In the genomic region with DNA sequence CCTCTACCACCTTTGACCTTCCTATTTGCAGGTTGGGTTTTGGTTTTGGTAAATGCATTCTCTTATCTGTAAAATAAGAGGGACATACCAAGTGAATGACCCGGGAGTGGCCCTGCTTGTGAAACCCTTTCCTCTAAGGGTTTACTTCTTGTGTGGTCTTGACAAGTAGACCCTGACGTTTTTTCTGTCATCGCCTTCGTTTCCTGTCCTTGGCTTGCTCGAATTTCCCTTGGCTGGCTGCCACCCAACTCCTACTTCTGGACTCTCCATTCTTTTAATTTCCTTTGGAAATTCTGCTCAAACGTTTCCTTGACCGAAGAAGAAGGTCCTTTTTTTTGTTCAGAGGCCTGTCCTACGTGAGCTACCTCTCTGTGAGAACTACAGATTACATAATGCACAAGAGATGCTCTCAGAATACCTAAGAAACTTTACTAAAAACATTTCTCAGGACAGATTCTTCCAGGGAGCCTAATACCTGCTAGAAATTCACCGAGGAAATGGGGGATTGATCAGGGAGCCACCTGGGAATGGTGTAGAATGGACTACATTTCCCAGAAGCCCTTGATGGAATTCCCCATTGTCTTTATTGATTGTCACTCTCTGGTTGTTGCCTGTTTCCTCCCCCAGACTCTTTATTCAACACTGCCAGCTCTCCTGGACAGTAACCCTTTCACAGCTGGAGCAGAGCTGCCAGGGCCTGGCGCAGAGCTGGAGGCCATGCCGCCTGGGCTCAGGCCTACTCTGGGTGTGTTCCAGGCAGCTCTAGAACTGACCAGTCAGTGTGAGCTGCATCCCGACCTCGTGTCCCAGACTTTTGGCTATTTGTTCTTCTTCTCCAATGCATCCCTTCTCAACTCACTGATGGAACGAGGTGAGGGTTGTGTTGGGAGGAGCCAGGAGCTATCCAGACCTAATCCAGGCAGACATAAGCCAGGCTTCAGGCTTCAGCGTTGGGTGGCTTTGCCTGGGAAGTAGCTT, we compare ENCODE assay signal across 9 mouse cellular contexts. TPM values are rescaled to one million over a fixed set of nuclear protein-coding genes. Genes with fewer than 3 reads are reported as not detected.
DNase-seq lines count a peak whose midpoint lies in the region; ATAC-seq and TF ChIP-seq lines count a peak whose summit lies in the region.
"Had no signal": no experiment of that assay in that cellular context is flagged by ENCODE, and none has a peak within 500 bp of the region (broad histone marks: within the 10 kb centered on the region; RNA-seq: fewer than 3 reads in every experiment).

No protein-coding gene starts in this region.

- H3K9ac ChIP-seq in heart, postnatal 0 days (replicated peaks; ENCODE audit: low read depth, low read length), result no peak overlapping the region
- no peak overlapping the region for H3K9ac ChIP-seq in liver, postnatal 0 days (replicated peaks)

- peaks cover 18% of the 10 kb centered on the region for H3K4me1 ChIP-seq in heart, postnatal 0 days (ENCODE audit: control insufficient read depth, insufficient read depth)
- H3K4me1 ChIP-seq in liver, postnatal 0 days (ENCODE audit: insufficient read depth), result 0 out of 2 replicates have a peak, but pooled peaks cover 3% of the 10 kb centered on the region

- H3K4me2 ChIP-seq in heart, postnatal 0 days (ENCODE audit: low read depth, low read length), result peak overlapping the region; percentile 8; the same call in 1 of the 2 replicates
- H3K4me2 ChIP-seq in liver, postnatal 0 days (ENCODE audit: low read depth, low read length), result no peak overlapping the region

- H3K27ac ChIP-seq in heart, postnatal 0 days (ENCODE audit: low read depth), result peak overlapping the region; percentile 83
- H3K27ac ChIP-seq in liver, postnatal 0 days (ENCODE audit: low read depth), result 0 out of 2 replicates have a peak overlapping the region, but pooled peaks have one; percentile 25

- no peak for ATAC-seq in heart, postnatal 0 days (ENCODE audit: insufficient read depth, low read depth)
- ATAC-seq in liver, postnatal 0 days, result no peak
- no peak for ATAC-seq in erythroid progenitor cell, adult 5-6 weeks (replicated peaks; ENCODE audit: low FRiP score, poor library complexity, severe bottlenecking)

- no peak for TF ChIP-seq CTCF in heart, postnatal 0 days (IDR thresholded peaks at IDR 0.05; ENCODE audit: low read depth)
- no peak for TF ChIP-seq CTCF in liver, postnatal 0 days (IDR thresholded peaks at IDR 0.05; ENCODE audit: low read depth)

- WGBS in heart, postnatal 0 days, result 54% methylated on average over 15 of the region's 15 CpGs
- 55% methylated on average over 15 of the region's 15 CpGs for WGBS in liver, postnatal 0 days (ENCODE audit: insufficient replicate concordance)

- peak; percentile 35; the same call in 1 of the 2 replicates for TF ChIP-seq EP300 in heart, postnatal 0 days (IDR thresholded peaks at IDR 0.05; ENCODE audit: low read depth)
- no peak for TF ChIP-seq EP300 in liver, postnatal 0 days (IDR thresholded peaks at IDR 0.05; ENCODE audit: low read depth)

- no peaks in the 10 kb centered on the region for H3K9me3 ChIP-seq in heart, postnatal 0 days (replicated peaks; ENCODE audit: control insufficient read depth, low read length)
- H3K9me3 ChIP-seq in liver, postnatal 0 days (ENCODE audit: low read length), result no peaks in the 10 kb centered on the region

- no peak overlapping the region for H3K4me3 ChIP-seq in heart, postnatal 0 days (ENCODE audit: low read depth, low read length)
- H3K4me3 ChIP-seq in liver, postnatal 0 days (ENCODE audit: low read depth, low read length), result no peak overlapping the region

- no peaks in the 10 kb centered on the region for H3K27me3 ChIP-seq in heart, postnatal 0 days (ENCODE audit: control insufficient read depth, insufficient read depth, low read length)
- peaks cover 6% of the 10 kb centered on the region; the same call in 1 of the 2 replicates for H3K27me3 ChIP-seq in liver, postnatal 0 days (ENCODE audit: insufficient read depth, low read length)

- DNase-seq in heart, adult 11 months, result peak; percentile 96
- no peak for DNase-seq in heart, adult 8-10 months (ENCODE audit: low spot score)
- peak; percentile 80 for DNase-seq in adrenal gland, postnatal 14 days
- peak; percentile 77 for DNase-seq in heart, postnatal 0 days (ENCODE audit: low spot score)
- no peak for DNase-seq in liver, postnatal 0 days
- DNase-seq in frontal cortex, adult 2 months (ENCODE audit: extremely low spot score in 1 of 2, low spot score in 1 of 2), result no peak
- no peak for DNase-seq in right cerebral cortex, postnatal 4 days

- peaks cover 18% of the 10 kb centered on the region for H3K36me3 ChIP-seq in heart, postnatal 0 days (replicated peaks; ENCODE audit: control insufficient read depth, insufficient read depth, low read length)
- H3K36me3 ChIP-seq in liver, postnatal 0 days (replicated peaks; ENCODE audit: insufficient read depth, low read length), result no peaks in the 10 kb centered on the region

RNA-seq across cellular contexts. Expression of a gene that starts 3.8 kb away (rescaled TPM):
- 1 to 10 TPM; 2.0 to 5.9 (median 5.1) TPM for total RNA-seq in heart, adult 8-10 months (2022)
- 4.9 and 8.5 TPM in 2 replicates for total RNA-seq in adrenal gland, postnatal 14 days (2021)
- total RNA-seq in heart, postnatal 0 days (2014; rRNA removed; ENCODE audit: low replicate concordance), result 5.6 and 6.5 TPM in 2 replicates
- 7.2 and 7.7 TPM in 2 replicates for polyA plus RNA-seq in heart, postnatal 0 days (2015; fragmentation: Nextera tagmentation; extraction: Ambion mirVana)
- polyA plus RNA-seq in liver, postnatal 0 days (2015; fragmentation: Nextera tagmentation; extraction: Ambion mirVana), result 0.31 and 0.54 TPM in 2 replicates
- total RNA-seq in erythroid progenitor cell, adult 5-6 weeks (2015; ENCODE audit: low replicate concordance), result not detected in 2 replicates
- not detected in 2 replicates for total RNA-seq in erythroid progenitor cell, adult 5-6 weeks (2017; ENCODE audit: low replicate concordance)
- polyA plus RNA-seq in frontal cortex, adult 2 months (2012; rRNA removed), result 5.9 and 6.6 TPM in 2 replicates
- total RNA-seq: megakaryocyte-erythroid progenitor cell, adult 5-6 weeks had no signal

RNA-seq across cellular contexts. Expression of a gene that starts 8.7 kb away (rescaled TPM):
- total RNA-seq in heart, adult 8-10 months (2022), result 10 to 100 TPM; 17.8 to 27.2 (median 26.2) TPM
- total RNA-seq in adrenal gland, postnatal 14 days (2021), result 33.0 and 35.4 TPM in 2 replicates
- 68.8 and 77.6 TPM in 2 replicates for total RNA-seq in heart, postnatal 0 days (2014; rRNA removed; ENCODE audit: low replicate concordance)
- polyA plus RNA-seq in heart, postnatal 0 days (2015; fragmentation: Nextera tagmentation; extraction: Ambion mirVana), result 13.7 and 14.3 TPM in 2 replicates
- polyA plus RNA-seq in liver, postnatal 0 days (2015; fragmentation: Nextera tagmentation; extraction: Ambion mirVana), result 3.4 and 3.6 TPM in 2 replicates
- not detected in 2 replicates for total RNA-seq in erythroid progenitor cell, adult 5-6 weeks (2015; ENCODE audit: low replicate concordance)
- not detected in 2 replicates for total RNA-seq in erythroid progenitor cell, adult 5-6 weeks (2017; ENCODE audit: low replicate concordance)
- 7.2 and 7.3 TPM in 2 replicates for polyA plus RNA-seq in frontal cortex, adult 2 months (2012; rRNA removed)
- total RNA-seq: megakaryocyte-erythroid progenitor cell, adult 5-6 weeks had no signal

RNA-seq across cellular contexts. Expression of a gene that starts 14.4 kb away (rescaled TPM):
- under 1 TPM; 0.20 to 0.53 (median 0.35) TPM for total RNA-seq in heart, adult 8-10 months (2022)
- total RNA-seq in adrenal gland, postnatal 14 days (2021), result 0.56 and 0.82 TPM in 2 replicates
- total RNA-seq in heart, postnatal 0 days (2014; rRNA removed; ENCODE audit: low replicate concordance), result 0.53 TPM in 1 of 2 replicates, not detected in the other
- polyA plus RNA-seq in heart, postnatal 0 days (2015; fragmentation: Nextera tagmentation; extraction: Ambion mirVana), result 0.11 and 0.23 TPM in 2 replicates
- 0.09 TPM in 1 of 2 replicates, not detected in the other for polyA plus RNA-seq in liver, postnatal 0 days (2015; fragmentation: Nextera tagmentation; extraction: Ambion mirVana)
- total RNA-seq in erythroid progenitor cell, adult 5-6 weeks (2015; ENCODE audit: low replicate concordance), result not detected in 2 replicates
- not detected in 2 replicates for total RNA-seq in erythroid progenitor cell, adult 5-6 weeks (2017; ENCODE audit: low replicate concordance)
- polyA plus RNA-seq in frontal cortex, adult 2 months (2012; rRNA removed), result 0.08 and 0.10 TPM in 2 replicates
- total RNA-seq: megakaryocyte-erythroid progenitor cell, adult 5-6 weeks had no signal

RNA-seq across cellular contexts. Expression of a gene that starts 18.9 kb away (rescaled TPM):
- not detected for total RNA-seq in heart, adult 8-10 months (2022)
- total RNA-seq in adrenal gland, postnatal 14 days (2021), result 0.11 TPM in 1 of 2 replicates, not detected in the other
- total RNA-seq in heart, postnatal 0 days (2014; rRNA removed; ENCODE audit: low replicate concordance), result not detected in 2 replicates
- not detected in 2 replicates for polyA plus RNA-seq in heart, postnatal 0 days (2015; fragmentation: Nextera tagmentation; extraction: Ambion mirVana)
- 0.56 TPM in 1 of 2 replicates, not detected in the other for polyA plus RNA-seq in liver, postnatal 0 days (2015; fragmentation: Nextera tagmentation; extraction: Ambion mirVana)
- not detected in 2 replicates for total RNA-seq in erythroid progenitor cell, adult 5-6 weeks (2015; ENCODE audit: low replicate concordance)
- total RNA-seq in erythroid progenitor cell, adult 5-6 weeks (2017; ENCODE audit: low replicate concordance), result not detected in 2 replicates
- polyA plus RNA-seq in frontal cortex, adult 2 months (2012; rRNA removed), result 0.08 TPM in 2 replicates
- total RNA-seq: megakaryocyte-erythroid progenitor cell, adult 5-6 weeks had no signal

RNA-seq across cellular contexts. Expression of a gene that starts 20.7 kb away (rescaled TPM):
- total RNA-seq in heart, adult 8-10 months (2022), result not detected
- total RNA-seq in adrenal gland, postnatal 14 days (2021), result 0.37 TPM in 1 of 2 replicates, not detected in the other
- total RNA-seq in heart, postnatal 0 days (2014; rRNA removed; ENCODE audit: low replicate concordance), result not detected in 2 replicates
- 0.12 TPM in 1 of 2 replicates, not detected in the other for polyA plus RNA-seq in heart, postnatal 0 days (2015; fragmentation: Nextera tagmentation; extraction: Ambion mirVana)
- polyA plus RNA-seq in liver, postnatal 0 days (2015; fragmentation: Nextera tagmentation; extraction: Ambion mirVana), result 7.6 and 7.8 TPM in 2 replicates
- not detected in 2 replicates for total RNA-seq in erythroid progenitor cell, adult 5-6 weeks (2015; ENCODE audit: low replicate concordance)
- total RNA-seq in erythroid progenitor cell, adult 5-6 weeks (2017; ENCODE audit: low replicate concordance), result not detected in 2 replicates
- polyA plus RNA-seq in frontal cortex, adult 2 months (2012; rRNA removed), result not detected in 2 replicates
- total RNA-seq: megakaryocyte-erythroid progenitor cell, adult 5-6 weeks had no signal

Comparison
In these comparisons a context has a peak if more than half of its experiments do, and no peak if none do; other contexts are left out.
1. DNase-seq: peak in heart, adult 11 months (single experiment), adrenal gland, postnatal 14 days (single experiment) and heart, postnatal 0 days (single experiment); none in heart, adult 8-10 months (single experiment), liver, postnatal 0 days (single experiment), frontal cortex, adult 2 months (0 of 2) and right cerebral cortex, postnatal 4 days (single experiment).
2. RNA of a gene that starts 8.7 kb away (total RNA-seq): 68.8 to 77.6 TPM in heart, postnatal 0 days, 33.0 to 35.4 TPM in adrenal gland, postnatal 14 days and 17.8 to 27.2 TPM in heart, adult 8-10 months; not detected in erythroid progenitor cell, adult 5-6 weeks; every median in the first group is over 10 times any median in the second.